Mouse (Mus musculus) heart, postnatal 10 days (tissue): ENCODE measurements around the gene Fam25c. TPM values are rescaled to one million over a fixed set of nuclear protein-coding genes. Genes with fewer than 3 reads are reported as not detected.

Experiments
- DNase-seq, 2 experiments: peaks; one replicate each; pipeline ENCODE4 v3.0.0; 2021
- intact Hi-C: fragments of 180-260 bp; cut with DNase I; formaldehyde crosslinking; loops from one replicate; pipeline ENCODE4 v1.15.1; 2025
- total RNA-seq, 2 experiments: library from RNA; stranded (reverse); gene quantifications; 2 replicates each; pipeline ENCODE4 v1.2.3; 2021

Fam25c gene
- not detected for total RNA-seq

DNA sequence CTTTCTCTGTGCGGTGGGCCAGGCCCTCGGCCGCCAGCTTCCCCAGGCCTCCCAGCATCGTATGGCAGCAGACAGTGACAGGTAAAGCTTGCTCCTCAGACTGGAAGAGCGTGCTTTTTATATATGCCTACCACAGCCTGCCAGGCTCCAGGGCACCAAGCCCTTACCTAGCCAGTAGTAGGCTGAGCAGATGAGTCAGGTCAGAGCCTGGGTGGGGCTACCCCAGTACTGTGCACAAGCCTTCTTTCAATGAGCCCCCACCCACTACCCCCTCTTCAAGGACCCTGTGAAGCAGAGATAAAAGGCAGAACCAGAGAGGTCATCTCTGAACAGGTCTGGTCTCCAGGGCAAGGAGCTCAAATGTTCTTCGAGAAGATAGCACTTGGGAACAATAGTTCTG, at the start of gene Fam25c:
Gene Fam25c (minus strand): TSS at position 133 of the 400 bp plus-strand sequence.
- intact Hi-C loops, result loop anchor here (5.0 kb wide), 1 partner anchor 42 kb away; no protein-coding TSS in a partner anchor
- DNase-seq, result no peak

DNA sequence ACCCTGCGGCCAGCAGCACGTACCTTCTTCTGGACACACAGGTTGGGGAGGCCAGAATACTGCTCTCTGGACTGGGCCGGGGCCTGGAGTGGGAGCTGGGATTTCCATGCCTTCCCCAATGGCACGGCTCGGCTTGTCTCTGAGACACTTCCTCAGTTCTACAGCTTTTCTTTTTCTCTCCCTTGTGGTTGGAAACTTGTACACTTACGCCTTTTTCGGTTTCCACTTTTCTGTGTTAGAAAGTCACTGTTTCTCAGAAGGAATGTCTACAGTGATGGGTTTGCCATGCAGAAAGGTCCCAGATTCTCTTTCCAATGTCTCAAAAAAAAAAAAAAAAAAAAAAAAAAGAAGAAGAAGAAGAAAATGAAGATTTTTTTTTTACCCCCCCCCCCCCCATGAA, 48.2 kb upstream of the Fam25c start:
- intact Hi-C loops, result no loop called here

DNA sequence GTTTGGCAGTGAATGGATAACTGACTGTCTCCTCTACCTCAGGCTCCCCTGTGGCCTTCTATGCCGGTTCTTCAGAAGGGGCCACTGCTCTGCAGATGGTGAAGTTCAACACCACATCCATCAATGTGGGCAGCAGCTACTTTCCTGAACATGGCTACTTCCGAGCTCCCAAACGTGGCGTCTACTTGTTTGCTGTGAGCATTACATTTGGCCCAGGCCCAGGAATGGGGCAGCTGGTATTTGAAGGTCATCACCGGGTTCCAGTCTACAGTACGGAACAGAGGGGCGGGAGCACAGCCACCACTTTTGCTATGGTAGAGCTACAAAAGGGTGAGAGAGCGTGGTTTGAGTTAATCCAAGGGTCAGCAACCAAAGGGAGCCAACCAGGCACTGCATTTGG, 47.6 kb upstream of the Fam25c start:
- peak; percentile 39 to 41 for DNase-seq
- intact Hi-C loops, result no loop called here

More for the DNA sequence above, 48.2 kb upstream of the Fam25c start:
- DNase-seq, result no peak

DNA sequence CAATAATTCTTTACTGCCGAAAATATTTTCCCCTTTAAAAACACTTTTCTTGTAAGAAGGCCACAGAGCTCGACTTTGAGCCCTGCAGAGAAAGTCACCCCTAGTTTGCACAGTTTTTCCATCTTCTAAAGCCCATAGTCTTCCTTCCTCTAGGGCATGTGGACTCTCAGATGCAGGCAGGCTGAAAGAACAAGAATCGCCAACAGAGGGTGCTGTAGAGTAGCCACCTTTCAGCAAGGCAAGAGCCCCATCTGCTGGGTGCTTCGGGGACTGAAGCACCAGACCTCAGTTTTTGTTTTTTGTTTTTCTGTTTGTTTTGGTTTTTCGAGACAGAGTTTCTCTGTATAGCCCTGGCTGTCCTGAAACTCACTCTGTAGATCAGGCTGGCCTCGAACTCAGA, 45.9 kb upstream of the Fam25c start:
- intact Hi-C loops, result loop anchor here (1.0 to 2.0 kb wide), 2 partner anchors 29 to 128 kb away; no protein-coding TSS in a partner anchor
- peak; percentile 76 to 91 for DNase-seq

DNA sequence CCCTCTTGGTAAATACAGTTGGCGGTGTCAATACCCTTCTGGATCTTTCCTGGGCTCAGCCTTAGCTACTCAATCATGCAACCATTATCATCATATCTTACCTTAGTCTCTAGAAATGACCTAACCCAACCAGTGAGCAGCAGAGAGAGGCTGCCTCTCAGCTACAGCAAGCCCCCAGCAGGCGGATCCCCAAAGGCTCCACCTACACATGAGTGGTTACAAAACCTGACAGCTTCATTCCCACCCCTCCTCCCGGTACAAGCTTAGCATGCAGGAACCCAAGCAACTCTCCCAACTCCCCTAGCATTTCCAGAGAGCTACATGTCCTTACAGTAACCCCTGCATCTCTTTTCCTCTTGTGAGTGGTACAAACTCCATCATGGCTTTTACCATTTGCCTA, 44.8 kb upstream of the Fam25c start:
- no peak for DNase-seq
- intact Hi-C loops, result loop anchor here (2.0 kb wide), 1 partner anchor 127 kb away; no protein-coding TSS in a partner anchor

DNA sequence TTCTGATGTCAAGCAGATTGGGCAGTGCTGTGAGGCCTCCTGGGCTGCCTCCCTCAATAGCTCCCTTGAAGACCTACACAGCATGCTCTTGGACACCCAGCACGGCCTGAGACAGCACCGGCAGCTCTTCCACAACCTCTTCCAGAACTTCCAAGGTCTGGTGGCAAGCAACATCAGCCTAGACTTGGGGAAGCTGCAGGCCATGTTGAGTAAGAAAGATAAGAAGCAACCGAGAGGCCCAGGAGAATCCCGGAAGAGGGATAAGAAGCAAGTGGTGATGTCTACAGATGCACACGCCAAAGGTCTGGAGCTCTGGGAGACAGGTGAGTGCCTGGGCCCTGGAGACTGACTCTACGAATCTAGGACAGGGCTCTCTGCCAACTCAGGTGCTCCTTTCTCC, 44.1 kb upstream of the Fam25c start:
- intact Hi-C loops, result loop anchor here (5.0 kb wide), 1 partner anchor 42 kb away; the partner anchor contains the start of gene Fam25c
- DNase-seq, result no peak

DNA sequence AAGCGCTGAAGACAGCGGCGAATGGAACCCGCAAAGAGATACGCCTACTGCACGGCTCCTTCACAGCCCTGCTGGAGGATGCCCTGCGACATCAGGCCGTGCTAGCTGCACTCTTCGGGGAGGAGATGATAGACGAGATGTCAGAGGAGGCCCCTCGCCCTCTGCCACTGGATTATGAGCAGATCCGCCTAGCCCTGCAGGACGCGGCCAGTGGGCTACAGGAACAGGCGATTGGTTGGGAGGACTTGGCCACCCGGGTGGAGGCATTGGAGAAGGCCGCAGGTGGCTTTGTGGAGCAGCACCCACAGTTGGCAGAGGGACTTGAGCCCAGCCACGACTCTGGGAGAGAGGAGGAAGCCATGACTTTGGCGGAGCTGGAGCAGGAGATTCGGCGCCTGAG, 43.7 kb upstream of the Fam25c start:
- intact Hi-C loops, result loop anchor here (5.0 kb wide), 1 partner anchor 42 kb away; the partner anchor contains the start of gene Fam25c

DNA sequence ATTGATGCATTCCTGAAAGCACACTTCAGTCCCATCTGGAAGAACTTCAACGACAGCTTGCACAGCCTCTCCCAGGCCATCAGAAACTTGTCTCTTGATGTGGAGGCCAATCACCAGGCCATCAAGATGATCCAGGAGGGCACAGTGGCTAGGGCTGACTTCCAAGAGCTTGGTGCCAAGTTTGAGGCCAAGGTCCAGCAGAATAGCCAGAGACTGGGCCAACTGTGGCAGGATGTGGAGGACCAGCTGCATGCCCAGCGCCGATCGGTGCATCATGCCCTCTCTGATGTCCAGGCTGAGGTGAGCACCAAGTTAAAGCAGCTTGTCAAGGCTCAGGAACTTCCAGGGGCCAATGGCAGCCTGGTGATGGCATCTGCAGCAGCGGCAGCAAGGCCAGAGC, 42.6 kb upstream of the Fam25c start:
- intact Hi-C loops, result loop anchor here (5.0 kb wide), 1 partner anchor 41 kb away; the partner anchor contains the start of gene Fam25c
- DNase-seq, result no peak

More for the DNA sequence above, 43.7 kb upstream of the Fam25c start:
- no peak for DNase-seq

DNA sequence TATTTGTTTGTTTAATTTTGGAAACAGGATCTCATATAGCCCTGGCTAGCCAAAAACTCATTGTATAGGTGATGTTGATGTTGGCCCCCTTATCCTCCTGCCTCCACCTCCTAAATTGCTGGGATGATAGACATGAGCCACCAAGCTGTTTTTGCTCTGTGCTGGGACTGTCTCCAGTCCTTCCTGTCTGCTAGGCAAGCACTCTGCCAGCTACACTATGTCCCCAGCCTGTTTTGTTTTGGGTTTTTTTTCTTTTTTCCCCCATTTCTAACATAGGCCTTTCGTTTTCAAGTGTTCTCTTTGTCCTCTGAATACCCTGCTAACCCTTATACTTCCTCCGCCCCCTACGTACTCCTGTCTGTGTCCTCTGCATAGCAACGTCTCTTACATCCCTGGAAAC, 38.1 kb upstream of the Fam25c start:
- intact Hi-C loops, result no loop called here
- no peak for DNase-seq

DNA sequence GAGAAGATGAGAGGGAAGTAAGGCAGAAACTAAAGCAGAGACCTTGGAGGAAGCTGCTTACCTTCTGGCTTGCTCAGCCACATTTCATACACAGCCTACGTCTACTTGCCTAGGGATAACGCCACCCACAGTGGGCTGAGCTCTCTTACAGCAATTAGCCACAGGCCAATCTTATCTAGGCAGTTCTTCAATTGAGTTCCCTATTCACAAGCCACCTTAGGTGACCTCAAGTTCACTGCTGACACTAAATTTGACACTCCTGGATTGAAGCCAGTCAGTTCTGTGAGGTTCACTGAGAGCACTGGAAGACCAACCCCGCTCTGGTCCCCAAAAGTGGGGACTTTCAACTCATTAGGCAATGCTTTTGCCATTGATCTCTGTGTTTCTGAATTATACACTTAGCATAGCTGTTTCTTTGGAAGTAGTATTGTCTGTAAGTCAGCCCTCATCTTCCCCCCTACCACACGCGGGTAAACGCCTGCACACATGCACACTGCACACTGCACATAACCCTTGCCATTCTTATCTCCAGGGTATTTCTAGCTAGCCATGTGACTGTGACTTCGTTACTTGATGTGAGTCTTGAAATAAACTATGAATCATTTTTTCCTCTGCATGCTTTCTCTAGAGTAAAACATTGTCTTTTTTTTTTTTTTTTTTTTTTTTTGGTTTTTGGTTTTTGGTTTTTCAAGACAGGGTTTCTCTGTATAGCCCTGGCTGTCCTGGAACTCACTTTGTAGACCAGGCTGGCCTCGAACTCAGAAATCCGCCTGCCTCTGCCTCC, 27.9 kb upstream of the Fam25c start:
- DNase-seq, result no peak
- intact Hi-C loops, result no loop called here

DNA sequence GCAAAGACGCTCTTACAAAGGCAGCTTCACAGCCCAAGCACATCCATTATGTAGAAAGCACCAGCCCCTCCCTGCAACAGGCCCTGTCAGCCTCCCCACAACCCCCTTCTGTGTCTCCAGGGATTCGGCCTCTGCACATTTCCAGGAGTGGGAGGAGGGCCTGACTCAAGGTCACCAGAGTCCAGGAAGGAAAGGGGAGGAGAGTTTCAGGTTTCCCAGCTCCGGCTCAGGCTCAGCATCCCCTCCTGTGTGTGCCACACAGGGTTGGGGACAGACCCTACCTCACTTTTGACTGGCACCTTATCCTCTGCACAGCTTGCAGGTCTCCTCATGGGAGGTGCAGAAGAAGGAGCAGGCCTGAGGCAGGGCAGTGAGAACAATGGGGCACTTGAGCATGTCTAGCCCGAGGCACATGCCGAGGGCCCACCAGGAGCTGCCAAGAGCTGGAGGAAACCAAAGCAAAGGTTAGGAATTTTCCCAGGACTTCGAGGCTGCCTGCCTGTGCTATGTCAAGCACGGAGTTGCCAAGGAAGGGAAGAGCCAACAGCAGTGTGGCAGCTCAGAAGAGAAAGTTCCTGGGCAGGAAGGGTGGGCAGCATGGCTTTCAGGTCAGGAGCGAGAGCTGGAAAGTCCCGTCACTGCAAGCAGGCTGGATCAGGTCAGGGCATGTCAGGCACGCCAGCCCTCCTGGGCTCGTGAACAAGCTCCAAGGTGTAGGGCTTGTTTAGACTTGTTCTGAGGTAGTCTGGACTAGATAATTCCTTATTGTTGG, 23.5 kb upstream of the Fam25c start:
- DNase-seq, result peak; percentile 72 to 76
- intact Hi-C loops, result loop anchor here (5.0 kb wide), 1 partner anchor 124 kb away; the partner anchor contains the start of gene Bmpr1a

DNA sequence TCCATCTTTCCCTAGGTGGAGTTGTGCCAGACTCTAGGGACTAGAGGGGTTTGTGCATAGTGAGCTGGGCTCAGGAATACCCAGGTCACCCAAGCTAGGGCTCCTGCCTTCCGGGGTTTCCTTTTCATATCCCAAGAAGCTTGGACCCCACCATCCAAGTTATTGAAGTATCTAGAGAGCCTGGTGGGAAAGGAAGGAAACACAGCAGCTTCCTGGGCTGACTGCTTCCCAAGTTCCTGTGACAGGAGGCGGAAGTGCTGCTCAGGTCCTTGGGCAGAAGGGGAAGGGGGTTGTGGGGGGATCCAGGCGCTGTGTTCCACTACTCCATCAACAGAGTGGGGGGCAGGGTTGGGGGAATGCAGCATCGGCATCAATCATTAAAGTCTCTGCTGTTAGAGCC, 21.9 kb upstream of the Fam25c start:
- no peak for DNase-seq

DNA sequence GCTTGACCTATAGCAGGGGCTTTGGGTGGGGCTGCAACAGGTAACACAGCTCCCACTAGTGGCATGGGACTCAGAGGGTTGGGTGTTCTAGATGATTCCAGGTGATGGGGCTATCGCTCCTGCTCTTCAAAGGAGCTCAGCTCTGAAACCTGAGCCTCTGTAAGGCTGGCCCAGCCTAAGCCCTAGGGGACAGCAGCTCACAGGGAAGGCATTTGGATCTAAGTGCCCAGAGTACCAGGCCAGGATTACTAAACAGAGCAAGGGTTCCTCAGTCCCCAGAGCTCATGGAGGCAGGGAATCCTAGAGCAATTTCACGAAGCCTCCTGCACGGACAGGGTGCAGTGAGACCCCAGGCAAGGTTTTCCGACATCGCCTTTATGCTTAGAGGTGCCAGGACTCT, 20.7 kb upstream of the Fam25c start:
- intact Hi-C loops, result loop anchor here (5.0 kb wide), 1 partner anchor 126 kb away; the partner anchor contains the start of gene Bmpr1a
- DNase-seq, result no peak

More for the DNA sequence above, 21.9 kb upstream of the Fam25c start:
- intact Hi-C loops, result loop anchor here (5.0 kb wide), 1 partner anchor 125 kb away; the partner anchor contains the start of gene Bmpr1a

DNA sequence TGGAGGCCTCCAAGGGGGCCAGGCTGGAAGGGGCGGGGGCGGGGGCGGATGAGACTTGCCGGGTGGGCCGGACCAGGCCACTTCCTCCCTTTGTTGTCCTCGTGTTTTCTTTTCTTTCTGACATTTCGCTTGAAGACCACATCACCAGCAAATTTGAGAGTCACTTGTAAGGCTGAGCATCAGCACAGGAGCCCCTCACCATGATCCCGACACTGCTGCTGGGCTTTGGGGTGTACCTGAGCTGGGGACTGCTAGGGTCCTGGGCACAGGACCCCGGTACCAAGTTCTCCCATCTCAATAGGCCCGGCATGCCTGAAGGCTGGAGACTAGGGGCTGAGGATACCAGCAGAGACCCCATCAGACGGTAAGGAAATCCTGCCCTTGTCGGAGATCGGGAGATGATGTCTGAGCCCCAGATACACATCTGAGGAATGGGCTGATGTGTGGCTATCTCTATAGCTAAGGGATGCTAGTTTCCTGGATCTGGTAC, 20.2 kb upstream of the Fam25c start, which contains the start of gene Mmrn2:
Gene Mmrn2 (plus strand): TSS at position 51 of the 490 bp plus-strand sequence.
- DNase-seq, result no peak
- intact Hi-C loops, result loop anchor here (5.0 kb wide), 1 partner anchor 127 kb away; the partner anchor contains the start of gene Bmpr1a

DNA sequence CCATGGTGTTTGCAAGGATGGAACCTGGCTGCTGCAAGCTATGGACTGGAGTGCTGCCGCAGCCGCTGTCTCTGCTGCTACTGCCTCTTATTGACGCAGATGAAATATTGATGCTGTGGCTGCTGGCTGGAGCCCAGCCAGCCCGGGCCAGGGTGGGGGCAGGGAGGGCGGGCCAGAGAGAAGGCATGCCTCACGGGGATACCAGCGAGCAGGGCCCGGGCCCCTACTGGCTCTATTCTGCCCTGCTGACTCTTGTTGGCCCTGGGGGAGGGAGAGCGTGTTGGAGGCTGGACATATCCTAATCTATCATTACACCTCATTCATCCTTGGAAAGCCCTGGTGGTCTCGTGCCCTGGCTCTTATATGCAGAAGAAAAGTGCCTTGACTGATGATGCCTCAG, 19.3 kb upstream of the Fam25c start, which contains the start of gene Sncg:
Gene Sncg (minus strand): TSS at position 213 of the 400 bp plus-strand sequence.
- intact Hi-C loops, result loop anchor here (5.0 kb wide), 1 partner anchor 173 kb away; no protein-coding TSS in a partner anchor
- no peak for DNase-seq

DNA sequence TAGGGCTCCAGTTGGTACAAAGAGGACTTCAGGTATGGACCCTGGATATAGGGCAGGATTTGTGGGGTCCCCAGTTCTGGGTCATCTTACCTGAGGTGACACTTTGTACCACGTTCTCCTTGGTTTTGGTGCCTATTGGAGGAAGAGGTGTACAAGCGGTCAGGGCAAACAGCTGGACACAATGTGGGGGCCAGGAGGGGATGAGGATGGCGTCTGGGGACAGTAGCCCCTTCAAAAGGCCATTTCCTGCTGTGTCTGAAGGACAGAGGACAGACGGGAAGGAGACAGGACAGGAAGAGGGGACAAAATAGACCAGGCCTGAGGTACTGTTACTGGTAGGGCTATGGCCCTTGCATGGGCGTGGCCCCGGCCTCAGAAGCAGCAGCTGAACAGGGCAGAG, 18.3 kb upstream of the Fam25c start:
- intact Hi-C loops, result loop anchor here (5.0 kb wide), 1 partner anchor 174 kb away; no protein-coding TSS in a partner anchor
- no peak for DNase-seq

DNA sequence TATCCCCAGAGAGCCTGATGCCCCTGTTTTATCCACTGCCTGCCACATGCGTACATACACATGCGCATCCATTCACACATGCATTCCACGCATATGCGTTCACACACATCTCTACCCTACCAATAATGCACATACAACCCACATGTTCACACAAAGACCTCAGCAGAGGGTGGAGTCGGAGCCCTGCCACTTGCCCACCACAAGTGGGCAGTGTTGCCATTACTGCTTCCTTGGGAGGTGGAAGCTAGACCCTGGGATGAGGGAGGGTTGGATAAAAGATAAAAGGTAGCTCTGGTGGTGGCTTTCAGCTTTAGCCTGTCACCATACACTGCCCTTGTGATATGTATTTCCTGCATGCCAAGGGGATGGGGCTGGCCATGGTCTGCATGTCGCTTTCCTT, 17.4 kb upstream of the Fam25c start:
- peak; percentile 71 to 84 for DNase-seq
- intact Hi-C loops, result loop anchor here (1.0 to 5.0 kb wide), 2 partner anchors 29 to 175 kb away; no protein-coding TSS in a partner anchor

DNA sequence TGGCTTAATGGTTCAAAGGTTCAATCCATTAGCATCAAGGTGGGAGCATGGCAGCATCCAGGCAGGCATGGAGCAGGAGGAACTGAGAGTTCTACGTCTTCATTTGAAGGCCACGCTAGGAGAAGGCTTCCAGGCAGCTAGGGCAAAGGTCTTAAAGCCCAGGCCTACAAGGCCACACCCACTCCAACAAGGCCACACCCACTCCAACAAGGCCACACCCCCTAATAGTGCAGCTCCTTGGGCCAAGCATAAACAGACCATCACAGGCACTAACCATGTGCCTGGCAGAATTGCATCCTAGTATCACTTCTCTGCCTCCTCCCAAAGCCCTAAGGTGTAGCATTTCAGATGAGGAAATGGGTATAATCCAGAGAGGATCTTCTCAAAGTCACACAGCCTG, 16.5 kb upstream of the Fam25c start:
- intact Hi-C loops, result loop anchor here (1.0 to 5.0 kb wide), 3 partner anchors 30 to 199 kb away; no protein-coding TSS in a partner anchor
- no peak for DNase-seq

DNA sequence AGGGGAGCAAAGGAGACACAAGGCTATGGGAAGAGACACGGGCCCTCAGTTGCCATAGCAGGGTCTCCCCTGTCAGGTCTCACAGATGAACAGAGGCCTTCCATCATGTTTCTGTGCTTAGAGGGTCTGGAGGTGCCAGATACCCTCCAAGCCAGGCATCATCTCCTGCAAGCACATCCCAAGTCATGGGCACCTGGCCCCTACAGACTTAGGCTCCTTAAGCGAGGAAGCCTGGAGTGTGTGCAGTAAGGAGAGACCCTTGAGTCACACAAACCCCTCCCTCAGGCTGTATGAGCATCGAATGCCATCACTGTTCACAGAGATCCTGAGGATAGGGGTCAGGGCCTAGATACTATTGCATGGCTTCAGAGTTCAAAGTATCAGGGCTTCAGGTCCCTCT, 15.7 kb upstream of the Fam25c start:
- intact Hi-C loops, result loop anchor here (2.0 to 5.0 kb wide), 2 partner anchors 176 to 200 kb away; no protein-coding TSS in a partner anchor
- no peak for DNase-seq

DNA sequence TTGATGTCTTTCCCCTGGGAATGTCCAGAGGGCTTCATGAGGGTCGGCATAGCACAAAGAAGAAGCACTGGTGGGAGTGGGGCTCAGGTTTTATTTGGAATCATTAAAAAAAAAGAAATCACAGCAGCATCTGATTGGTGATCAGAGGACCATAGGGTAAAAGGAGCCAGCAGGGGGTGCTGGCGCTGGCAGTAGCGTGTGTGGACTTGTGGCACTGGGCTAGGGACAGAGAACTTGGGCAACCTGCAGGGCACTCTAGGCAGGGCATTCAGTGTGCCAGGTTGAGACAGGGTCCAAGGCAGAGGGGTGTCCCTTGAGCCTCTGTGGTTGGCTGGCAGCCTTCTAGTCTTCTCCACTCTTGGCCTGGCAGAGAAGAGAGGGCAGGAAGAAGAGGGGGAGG, 15.0 kb upstream of the Fam25c start:
- no peak for DNase-seq
- intact Hi-C loops, result loop anchor here (2.0 to 5.0 kb wide), 2 partner anchors 177 to 201 kb away; no protein-coding TSS in a partner anchor
